8 mouse cellular contexts compared by ENCODE assay signal in genomic region chr12:77237950-77238530, GRCm38 (mm10). TPM values are rescaled to one million over a fixed set of nuclear protein-coding genes. Genes with fewer than 3 reads are reported as not detected.
DNase-seq lines count a peak whose midpoint lies in the region; ATAC-seq lines count a peak whose summit lies in the region.

Gene Fut8 (plus strand): TSS chr12:77238125.

- peak; percentile 94 for DNase-seq in ZHBTc4 (ENCODE audit: low read depth, low spot score)
- DNase-seq in gastrocnemius, adult 8-10 months (ENCODE audit: low spot score in 2 of 2): peak; percentile 84 to 86
- peak; percentile 89 for DNase-seq in induced T-regulatory cell, adult 2 months (ENCODE audit: low read depth)
- peak; percentile 75 to 92 for DNase-seq in left cerebral cortex, adult 9 months (ENCODE audit: low spot score in 2 of 2)
- peak; percentile 82 for DNase-seq in right cerebral cortex, postnatal 14 days
- DNase-seq in urinary bladder, postnatal 36 days (ENCODE audit: low spot score in 2 of 2): peak; percentile 78 to 89

- ATAC-seq in common myeloid progenitor, adult 5-6 weeks (replicated peaks; ENCODE audit: low read depth, poor library complexity, severe bottlenecking): peak; percentile 83
- ATAC-seq in megakaryocyte progenitor cell, adult 5-6 weeks (replicated peaks; ENCODE audit: poor library complexity): peak; percentile 80

RNA-seq across cellular contexts. Expression of gene Fut8, which starts in this region (rescaled TPM):
- 188 and 193 TPM in 2 replicates for total RNA-seq in common myeloid progenitor, adult 5-6 weeks (2017)
- total RNA-seq in gastrocnemius, adult 8-10 months (2022): 10 to 100 TPM; 16.9 to 22.7 (median 18.7) TPM
- 158 and 172 TPM in 2 replicates for total RNA-seq in megakaryocyte progenitor cell, adult 5-6 weeks (2015)
- 119 and 151 TPM in 2 replicates for total RNA-seq in megakaryocyte progenitor cell, adult 5-6 weeks (2017)

Comparison
In these comparisons a context has a peak if more than half of its experiments do, and no peak if none do; other contexts are left out.
1. Peak in every context shown above with its lines: DNase-seq and ATAC-seq.